In genomic region chr13:21183066-21183465, GRCm38 (mm10) we compare ENCODE assay signal across 21 mouse cellular contexts. TPM values are rescaled to one million over a fixed set of nuclear protein-coding genes. Genes with fewer than 3 reads are reported as not detected.
"Had no signal": no experiment of that assay in that cellular context is flagged by ENCODE, and none has a peak within 500 bp of the region (broad histone marks: within the 10 kb centered on the region; RNA-seq: fewer than 3 reads in every experiment).

No protein-coding gene starts in this region.

- H3K4me3 ChIP-seq: left cerebral cortex, adult 2 months; limb, embryonic 15.5 days; neural tube, embryonic 13.5 days had no signal

- H3K27ac ChIP-seq: left cerebral cortex, adult 2 months; limb, embryonic 15.5 days; midbrain, embryonic 10.5 days; neural tube, embryonic 13.5 days had no signal

- ATAC-seq: lung, postnatal 0 days; midbrain, embryonic 16.5 days had no signal

- H3K9ac ChIP-seq: limb, embryonic 15.5 days; neural tube, embryonic 13.5 days had no signal

- H3K9me3 ChIP-seq: limb, embryonic 15.5 days; midbrain, embryonic 10.5 days; neural tube, embryonic 13.5 days had no signal

- DNase-seq: kidney, postnatal 14 days; lung, adult 18-20 months; lung, postnatal 4 days; retina, postnatal 1 day; right cerebral cortex, postnatal 4 days; spleen, adult 18-20 months; thymus, adult 18-20 months; thymus, postnatal 14 days had no signal

- H3K4me2 ChIP-seq: limb, embryonic 15.5 days; neural tube, embryonic 13.5 days had no signal

- H3K27me3 ChIP-seq: limb, embryonic 15.5 days; neural tube, embryonic 13.5 days had no signal

RNA-seq across cellular contexts. Expression of gene Olfr1368, which starts 37.4 kb away (rescaled TPM):
- total RNA-seq: layer of hippocampus, postnatal 25 days; left cerebral cortex, adult 2 months; left cerebral cortex, postnatal 14 days; megakaryocyte, adult 5-6 weeks had no signal
- polyA plus RNA-seq: kidney, embryonic 14.5 days; large intestine, adult 2 months; limb, embryonic 11.5 days; limb, embryonic 15.5 days; lung, postnatal 0 days; midbrain, embryonic 10.5 days; midbrain, embryonic 16.5 days; neural tube, embryonic 13.5 days; stomach, embryonic 14.5 days had no signal

RNA-seq across cellular contexts. Expression of gene Olfr263, which starts 53.6 kb away (rescaled TPM):
- total RNA-seq: layer of hippocampus, postnatal 25 days; left cerebral cortex, adult 2 months; left cerebral cortex, postnatal 14 days; megakaryocyte, adult 5-6 weeks had no signal
- polyA plus RNA-seq: kidney, embryonic 14.5 days; large intestine, adult 2 months; limb, embryonic 11.5 days; limb, embryonic 15.5 days; lung, postnatal 0 days; midbrain, embryonic 10.5 days; midbrain, embryonic 16.5 days; neural tube, embryonic 13.5 days; stomach, embryonic 14.5 days had no signal
